Mouse (Mus musculus): Measurements from ENCODE around the gene Zup1.
"Not testable (repeated sequence)": the region's sequence is repeated elsewhere in the genome, so short reads cannot be mapped to it uniquely, and the experiment has no call there.

Gene Zup1

DNA sequence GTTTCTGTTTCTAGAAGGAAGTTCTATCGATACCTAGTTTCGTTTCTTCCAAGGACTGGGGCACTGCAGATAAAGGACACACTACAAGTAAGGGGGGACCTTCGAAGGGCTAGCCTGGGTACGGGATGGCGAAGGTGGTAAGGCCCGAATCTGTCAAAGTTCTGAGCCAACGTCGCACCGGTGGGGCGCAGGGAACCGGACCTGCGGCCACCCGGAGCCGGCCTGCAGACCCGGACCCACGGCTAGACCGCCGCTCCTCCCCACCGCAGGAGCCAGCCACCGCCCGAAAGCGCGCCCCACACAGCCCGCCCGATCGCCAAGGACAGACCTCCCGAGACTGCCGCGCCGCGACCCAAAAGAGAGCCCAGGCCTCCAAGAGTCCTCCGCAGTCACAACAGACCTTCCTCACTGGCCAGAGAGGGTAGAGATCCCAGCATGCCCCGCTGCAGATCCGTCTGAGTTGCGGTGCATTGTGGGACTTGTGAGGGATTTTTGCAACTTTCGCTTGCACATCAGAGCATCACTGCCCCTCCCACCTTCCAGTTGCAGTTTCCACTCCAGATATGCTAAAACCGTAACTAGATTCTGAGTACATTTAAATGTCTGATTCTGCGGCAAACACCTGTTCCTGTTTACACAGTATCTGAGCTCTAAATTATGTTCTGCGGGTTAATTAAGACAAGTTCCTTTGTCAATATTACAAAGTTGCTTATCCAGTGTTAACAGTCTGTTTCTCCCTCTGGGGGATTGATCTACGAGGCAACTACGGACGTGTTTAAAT is at the start of gene Zup1:
Gene Zup1, minus strand, starts transcription at position 467 of the 781 bp plus-strand sequence.
- DNase-seq, result peak; percentile 93

DNA sequence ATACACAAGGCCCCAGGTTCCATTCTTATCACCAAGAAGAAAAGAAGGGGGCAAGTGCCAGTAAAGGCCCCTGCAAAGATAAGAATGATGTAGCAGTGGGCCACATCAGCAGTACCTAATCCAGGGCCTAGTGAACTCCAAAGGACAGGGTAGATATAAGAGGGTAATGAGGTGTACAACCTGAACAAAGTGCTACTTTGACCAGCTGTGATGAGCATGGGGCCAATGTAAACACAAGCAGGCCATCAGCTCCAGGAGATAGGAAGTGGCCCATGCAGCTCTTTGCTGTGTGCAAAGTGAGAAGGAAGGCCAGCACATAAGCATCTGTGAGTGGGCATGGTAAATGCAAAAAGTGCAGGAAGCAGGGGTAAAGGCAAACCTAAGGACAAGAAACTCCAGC is 47.3 kb upstream of the Zup1 start:
- no peak for DNase-seq

DNA sequence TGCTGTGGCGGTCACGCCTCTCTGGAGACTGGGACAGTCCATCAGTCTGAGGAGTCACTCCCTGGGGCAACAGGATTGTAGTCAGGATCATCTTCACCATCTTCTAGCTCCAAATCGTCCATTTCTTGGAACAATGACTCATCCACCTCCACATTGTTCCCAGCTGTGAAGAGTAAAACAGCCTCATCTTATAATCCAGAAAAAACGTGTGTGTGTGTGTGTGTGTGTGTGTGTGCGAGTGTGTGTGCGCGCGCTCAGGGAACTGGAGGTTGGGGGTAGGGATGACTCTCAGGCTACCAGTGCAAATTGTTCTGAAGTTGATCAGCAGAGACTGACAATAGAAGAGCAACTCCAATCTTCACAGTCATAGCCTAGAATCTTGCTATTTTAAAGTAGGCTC is 45.6 kb upstream of the Zup1 start:
- DNase-seq, result not testable (repeated sequence)

DNA sequence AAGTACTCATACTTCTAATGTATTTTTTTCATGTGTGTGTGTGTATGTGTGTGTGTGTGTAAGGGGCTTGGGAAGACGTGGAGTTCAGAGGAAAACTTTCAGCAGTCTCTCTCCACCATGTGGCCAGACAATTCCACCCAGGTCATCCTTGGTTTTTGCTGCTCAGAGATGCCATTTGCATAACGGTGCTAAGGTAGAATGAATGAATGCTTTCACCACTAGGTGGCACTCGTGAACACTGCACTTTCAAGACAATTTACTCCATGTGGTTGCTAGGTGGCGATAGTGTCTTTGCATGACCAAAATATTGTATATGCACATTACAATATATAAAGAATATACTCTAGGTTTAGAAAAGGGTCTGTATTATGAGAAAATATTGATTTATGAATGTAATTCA is 35.7 kb upstream of the Zup1 start:
- peak; percentile 82 for DNase-seq

DNA sequence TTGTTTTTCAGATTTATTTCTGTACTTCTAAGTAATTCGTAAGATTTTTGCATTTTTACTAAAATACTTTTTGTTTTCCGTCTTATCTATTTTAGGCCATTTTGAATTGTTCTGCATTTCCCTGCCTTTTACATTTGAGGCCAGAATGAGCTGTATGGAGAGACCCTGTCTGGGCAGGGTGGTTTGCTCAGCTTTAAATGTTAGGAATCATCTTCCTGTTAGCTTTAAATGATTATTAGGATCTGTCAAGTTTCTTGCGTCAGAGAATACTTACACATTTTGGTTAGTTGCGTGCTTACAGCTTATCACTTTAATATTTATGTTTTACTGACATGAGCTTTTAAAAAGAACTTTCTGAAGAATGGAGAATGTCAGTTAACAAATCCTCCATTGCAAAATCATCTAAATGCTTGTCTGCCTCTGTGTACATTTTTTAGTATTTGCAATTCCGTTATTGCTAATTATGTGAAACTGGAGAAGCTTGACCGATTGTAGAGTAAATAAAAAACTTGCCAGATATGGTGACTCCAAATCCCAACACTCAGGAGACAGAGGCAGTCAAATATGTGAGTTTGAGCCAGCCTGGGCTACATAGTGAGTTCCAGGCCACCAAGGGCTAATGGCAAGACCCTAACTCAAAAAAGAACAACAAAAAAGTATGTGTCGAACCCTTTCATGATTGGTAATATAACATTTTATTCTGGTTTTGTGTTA is 23.9 kb upstream of the Zup1 start:
- DNase-seq, result no peak

DNA sequence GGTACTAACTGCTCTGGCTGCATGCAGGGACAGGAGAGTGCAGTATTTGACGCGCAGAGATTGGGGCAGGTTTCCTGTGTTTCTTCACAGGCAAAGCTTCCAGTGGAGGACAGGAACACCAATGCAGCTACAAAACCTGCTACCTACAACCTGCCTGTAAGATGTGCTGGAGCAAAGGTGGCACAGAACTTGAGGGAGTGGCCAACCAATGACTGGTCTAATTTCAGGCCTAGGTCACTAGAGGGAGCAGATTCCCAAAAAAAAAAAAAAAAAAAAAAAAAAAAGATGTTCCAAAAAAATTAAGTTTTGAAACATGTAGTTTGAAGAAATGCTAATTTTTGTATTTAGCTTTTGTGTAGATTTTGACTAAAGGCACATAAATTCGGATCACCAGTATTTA is 1.4 kb upstream of the Zup1 start:
- DNase-seq, result no peak

DNA sequence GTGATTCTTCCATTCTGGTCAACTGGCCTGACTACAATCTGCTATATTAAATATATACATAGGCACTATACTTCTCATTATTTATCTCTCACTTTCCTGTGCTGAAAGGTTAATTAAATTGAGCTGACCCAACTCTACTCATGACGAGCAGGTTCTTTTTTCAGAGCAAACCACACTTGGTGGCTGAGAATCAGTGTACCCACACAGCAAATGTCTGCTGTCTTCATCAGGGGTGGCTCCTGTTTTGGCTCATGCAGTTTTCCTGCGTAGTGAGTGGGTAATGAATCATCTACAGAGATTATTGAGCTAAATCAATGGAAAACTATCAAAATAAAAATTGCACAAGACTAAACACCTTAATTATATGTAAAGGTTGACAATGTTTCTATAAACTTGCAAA is 4.7 kb downstream of the Zup1 start:
- DNase-seq, result no peak

DNA sequence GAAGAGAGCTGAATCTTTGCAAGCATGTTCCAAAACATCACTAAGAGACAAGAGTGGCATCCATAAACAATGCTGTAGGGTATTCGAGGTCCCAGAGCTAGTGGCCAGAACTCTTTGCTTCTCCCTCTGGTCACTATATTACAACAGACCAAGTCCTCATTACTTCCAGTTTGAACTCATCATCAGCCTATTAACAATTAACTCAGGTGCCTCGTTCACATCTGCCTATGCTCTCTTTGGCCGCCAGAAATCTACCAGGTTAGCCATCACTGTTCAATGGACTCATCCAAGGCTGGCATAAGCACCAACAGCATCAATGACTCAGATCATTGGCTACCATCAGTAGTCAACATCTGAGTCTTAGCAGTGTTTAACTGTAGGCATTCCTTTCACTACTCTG is 5.7 kb downstream of the Zup1 start:
- no peak for DNase-seq

DNA sequence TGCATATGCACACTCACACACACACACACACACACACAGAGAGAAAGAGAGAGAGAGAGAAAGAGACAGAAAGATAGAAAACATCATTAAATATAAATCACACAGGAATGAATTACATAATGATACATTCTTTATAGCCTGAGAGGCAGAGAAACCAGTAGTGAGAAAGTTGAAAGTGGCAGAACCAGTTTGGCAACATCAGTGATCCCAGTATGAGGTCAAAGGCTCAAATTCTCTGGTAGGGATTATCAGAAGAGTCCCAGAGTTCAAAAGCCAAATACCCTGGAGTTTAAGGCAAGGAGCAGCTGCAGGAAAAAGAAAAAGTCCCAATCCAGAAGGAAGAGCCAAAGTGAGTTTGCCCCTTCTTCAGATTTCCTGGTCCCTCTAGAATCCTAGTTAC is 10.4 kb downstream of the Zup1 start:
- DNase-seq, result no peak

DNA sequence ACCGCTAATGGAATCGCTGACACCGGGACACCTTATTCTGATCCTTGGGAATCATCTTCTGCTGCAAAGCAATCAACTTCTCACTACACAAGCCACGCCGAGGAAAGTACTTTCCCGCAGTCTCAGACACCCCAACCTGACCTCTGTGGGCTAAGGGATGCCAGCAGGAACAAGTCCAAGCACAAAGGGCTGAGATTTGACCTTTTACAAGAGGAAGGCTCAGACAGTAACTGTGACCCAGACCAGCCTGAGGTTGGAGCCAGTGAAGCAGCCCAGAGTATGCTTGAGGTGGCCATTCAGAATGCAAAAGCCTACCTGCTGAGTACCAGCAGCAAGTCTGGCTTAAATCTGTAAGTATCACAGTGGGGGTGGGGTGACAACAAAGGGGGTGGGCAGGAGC is 45.6 kb downstream of the Zup1 start:
- no peak for DNase-seq

DNA sequence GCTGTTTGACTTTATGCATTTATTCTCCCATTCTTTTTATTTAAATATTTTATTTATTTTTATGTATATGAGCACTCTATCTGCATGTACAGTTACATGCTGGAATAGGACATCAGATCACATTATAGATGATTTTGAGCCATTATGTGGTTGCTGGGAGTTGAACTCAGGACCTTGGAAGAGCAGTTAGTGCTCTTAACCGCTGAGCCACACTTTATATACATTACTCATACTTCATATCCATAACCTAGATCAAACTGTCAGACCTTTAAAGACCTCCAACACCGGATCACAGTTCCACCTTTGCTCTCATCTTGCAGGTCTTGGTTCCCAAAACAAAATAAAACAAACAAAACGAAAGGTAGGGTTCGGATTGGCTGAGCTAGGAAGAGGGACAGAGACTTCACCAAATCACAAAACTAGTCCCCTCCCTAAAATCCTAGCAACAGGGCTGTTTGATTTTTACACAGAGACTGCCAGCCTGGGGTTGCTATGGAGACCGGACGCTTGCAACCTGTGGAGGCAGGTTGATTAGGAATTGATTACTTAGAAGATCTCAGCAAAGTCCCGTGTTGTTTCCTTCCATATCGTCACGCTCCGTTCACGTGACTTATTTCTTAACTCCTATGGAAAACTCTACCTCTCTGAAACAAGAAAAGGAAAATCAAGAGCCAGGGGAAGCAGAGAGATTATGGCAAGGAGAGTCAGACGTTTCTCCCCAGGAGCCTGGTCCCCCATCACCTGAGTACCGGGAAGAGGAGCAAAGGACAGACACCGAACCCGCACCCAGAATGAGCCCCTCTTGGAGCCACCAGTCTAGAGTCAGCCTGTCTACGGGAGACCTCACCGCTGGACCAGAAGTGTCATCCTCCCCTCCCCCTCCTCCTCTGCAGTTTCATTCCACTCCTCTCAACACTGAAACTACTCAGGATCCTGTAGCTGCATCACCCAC is 46.3 kb downstream of the Zup1 start, which contains the start of gene Rsph4a:
Gene Rsph4a, plus strand, starts transcription at position 582 of the 952 bp plus-strand sequence.
- DNase-seq, result peak; percentile 74

DNA sequence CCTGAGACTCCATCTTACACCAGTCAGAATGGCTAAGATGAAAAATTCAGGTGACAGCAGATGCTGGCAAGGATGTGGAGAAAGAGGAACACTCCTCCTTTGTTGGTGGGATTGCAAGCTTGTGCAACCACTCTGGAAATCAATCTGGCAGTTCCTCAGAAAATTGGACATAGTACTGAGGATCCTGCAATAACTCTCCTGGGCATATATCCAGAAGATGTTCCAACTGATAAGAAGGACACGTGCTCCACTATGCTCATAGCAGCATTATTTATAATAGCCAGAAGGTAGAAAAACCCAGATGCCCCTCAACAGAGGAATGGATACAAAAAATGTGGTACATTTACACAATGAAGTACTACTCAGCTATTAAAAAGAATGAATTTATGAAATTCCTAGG is 49.5 kb downstream of the Zup1 start:
- DNase-seq, result not testable (repeated sequence)

DNA sequence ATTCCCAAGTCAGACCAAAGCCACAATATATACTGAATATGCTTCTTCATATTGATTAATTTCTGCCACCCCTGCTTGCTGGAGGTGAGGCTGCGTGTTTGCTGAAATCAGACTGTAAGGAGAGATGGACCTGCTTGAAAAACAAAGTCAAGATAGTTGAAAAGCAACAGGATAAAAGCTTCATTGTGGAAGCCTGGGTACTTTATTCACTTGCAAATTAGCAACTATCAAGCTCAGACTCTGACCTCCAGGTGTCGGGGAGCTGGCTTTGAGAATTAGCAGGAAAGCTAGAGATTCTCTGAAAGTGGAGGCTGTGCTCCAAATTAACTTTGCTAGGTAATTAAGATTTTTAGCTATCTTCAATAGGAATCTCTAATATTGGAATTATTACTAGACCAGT is 68.7 kb downstream of the Zup1 start:
- not testable (repeated sequence) for DNase-seq

DNA sequence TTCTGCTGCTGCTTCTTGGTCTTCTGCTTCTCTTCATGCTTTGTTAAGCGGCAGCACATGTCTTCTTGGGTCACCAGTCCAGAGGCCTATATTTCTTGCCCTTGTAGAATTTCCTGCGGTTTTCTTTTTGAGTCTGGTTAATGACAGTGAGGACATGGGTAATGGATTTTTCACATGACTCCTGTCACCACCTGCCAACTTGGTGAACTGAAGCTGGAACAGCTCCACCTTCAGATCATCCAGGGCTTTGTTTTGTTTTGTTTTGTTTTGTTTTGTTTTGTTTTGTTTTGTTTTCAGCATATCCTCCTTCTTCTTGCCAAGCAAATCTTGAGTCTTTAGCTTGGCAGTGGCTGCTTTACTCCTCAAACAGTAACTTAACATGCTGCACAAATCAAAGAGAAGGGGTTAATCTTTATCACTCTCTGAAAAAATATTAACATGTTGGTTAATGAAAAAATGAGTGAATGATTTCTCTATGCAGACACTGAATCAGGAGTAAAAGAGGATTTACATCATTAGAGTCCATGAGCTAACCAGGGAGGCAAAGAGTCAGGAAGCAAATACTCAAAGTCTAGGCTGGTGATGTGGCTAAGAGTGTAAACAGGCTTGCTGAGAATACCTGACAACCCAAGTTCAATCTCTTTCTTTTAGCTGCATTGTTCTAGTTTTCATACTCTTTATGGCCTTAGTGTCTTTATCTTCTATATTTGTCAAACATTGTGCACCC is 78.2 kb downstream of the Zup1 start:
- no peak for DNase-seq

DNA sequence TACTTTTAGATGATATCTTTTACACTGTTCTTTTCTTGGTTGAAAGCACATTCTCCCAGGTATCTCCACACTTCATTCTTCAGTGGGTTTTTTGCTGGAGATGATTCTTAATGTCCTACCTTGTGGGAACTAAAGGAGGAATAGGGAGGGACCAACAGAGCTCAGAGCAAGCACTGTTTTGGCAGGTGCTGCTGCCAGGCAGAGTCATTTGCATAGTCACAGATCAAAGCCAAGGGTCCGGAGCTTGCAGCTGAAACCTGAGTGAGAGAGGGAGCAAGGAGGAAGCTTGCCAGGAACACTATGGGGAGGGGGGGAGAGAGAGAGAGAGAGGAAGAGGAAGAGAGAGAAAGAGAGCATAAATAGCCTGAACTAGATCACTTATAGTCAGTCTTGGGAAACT is 80.6 kb downstream of the Zup1 start:
- no peak for DNase-seq
